Mouse (Mus musculus) kidney, embryonic 15.5 days (tissue): ENCODE measurements around the gene Nos3. TPM values are rescaled to one million over a fixed set of nuclear protein-coding genes. Genes with fewer than 3 reads are reported as not detected.

Source experiments
- ATAC-seq: fragments of 200-750 bp; cut with Nextera tagmentation; replicated peaks from 2 replicates; pipeline ENCODE4 v1.8.0; 2017; ENCODE audit warnings: moderate TSS enrichment; ENCODE audit not compliant: low FRiP score
- H3K27ac ChIP-seq: fragments of 300-500 bp; sonication (generic); 2 replicates; pipeline ENCODE4 v1.5.1; 2015; ENCODE audit warnings: mild to moderate bottlenecking, inconsistent platforms
- H3K27me3 ChIP-seq: fragments of 300-500 bp; sonication (generic); 2 replicates; pipeline ENCODE4 v1.6.1; 2015; ENCODE audit warnings: inconsistent platforms
- H3K36me3 ChIP-seq: fragments of 300-500 bp; sonication (generic); 2 replicates; pipeline ENCODE4 v1.6.1; 2015; ENCODE audit warnings: inconsistent platforms
- H3K4me1 ChIP-seq: fragments of 300-500 bp; sonication (generic); 2 replicates; pipeline ENCODE4 v1.6.1; 2015; ENCODE audit warnings: inconsistent platforms
- H3K4me2 ChIP-seq: fragments of 300-500 bp; sonication (generic); 2 replicates; pipeline ENCODE4 v1.6.1; 2015; ENCODE audit warnings: moderate library complexity, mild to moderate bottlenecking, inconsistent platforms
- H3K4me3 ChIP-seq: fragments of 300-500 bp; sonication (generic); replicated peaks from 2 replicates; pipeline ENCODE4 v1.5.1; 2015; ENCODE audit warnings: mild to moderate bottlenecking, inconsistent platforms
- H3K9ac ChIP-seq: fragments of 300-500 bp; sonication (generic); 2 replicates; pipeline ENCODE4 v1.6.1; 2015; ENCODE audit warnings: mild to moderate bottlenecking, inconsistent platforms
- H3K9me3 ChIP-seq: fragments of 300-500 bp; sonication (generic); replicated peaks from 2 replicates; pipeline ENCODE4 v1.6.1; 2016; ENCODE audit warnings: inconsistent platforms
- WGBS: fragments of 180-500 bp; shearing (Covaris S2); methylation state at CpG from one replicate; pipeline ENCODE4 v1.1.7; 2015; ENCODE audit warnings: mixed read lengths; 5-methylcytosine and 5-hydroxymethylcytosine counted together
- polyA plus RNA-seq: library from polyadenylated mRNA; unstranded; fragments of >200 nt; fragmentation: Nextera tagmentation; extraction: Ambion mirVana; gene quantifications from 2 replicates; pipeline ENCODE4 v1.2.1, GENCODE M21; 2015

Nos3 gene
- polyA plus RNA-seq = 15.4 and 18.4 TPM in 2 replicates

GRCm38 (mm10) chr5:24364508-24364907 lies at the start of gene Nos3:
Gene Nos3, plus strand, starts transcription at chr5:24364810.
- Histone ChIP-seq H3K9me3 (no peaks in the 10 kb centered on the region), H3K27me3 (no peaks in the 10 kb centered on the region), H3K4me3 (peak within 1 kb of the TSS; percentile 33), H3K4me1 (peaks cover 10% of the 10 kb centered on the region), H3K9ac (no peak within 1 kb of the TSS), H3K4me2 (peak within 1 kb of the TSS; percentile 44), H3K27ac (peak within 1 kb of the TSS; percentile 62), H3K36me3 (no peaks in the 10 kb centered on the region)
- ATAC-seq = no peak
- WGBS = 59% methylated on average over 12 of the region's 12 CpGs

GRCm38 (mm10) chr5:24319776-24320466 lies 44.7 kb upstream of the Nos3 start:
- H3K9ac ChIP-seq = no peak overlapping the region
- peaks cover 33% of the 10 kb centered on the region for H3K4me1 ChIP-seq
- peak; percentile 40; the same call in 1 of the 2 replicates for ATAC-seq
- H3K9me3 ChIP-seq = no peaks in the 10 kb centered on the region
- H3K4me2 ChIP-seq = peak overlapping the region; percentile 38
- WGBS = 17% methylated on average over 13 of the region's 13 CpGs
- H3K27me3 ChIP-seq = no peaks in the 10 kb centered on the region
- no peak overlapping the region for H3K27ac ChIP-seq
- no peak overlapping the region for H3K4me3 ChIP-seq
- H3K36me3 ChIP-seq = peaks cover 14% of the 10 kb centered on the region

- 46% methylated on average over 6 of the region's 6 CpGs for WGBS
- H3K9ac ChIP-seq = no peak overlapping the region
- H3K27ac ChIP-seq = no peak overlapping the region
Observed at GRCm38 (mm10) chr5:24320467-24320813, 44.2 kb upstream of the Nos3 start.

GRCm38 (mm10) chr5:24320894-24321293 lies 43.7 kb upstream of the Nos3 start:
- H3K36me3 ChIP-seq = peaks cover 24% of the 10 kb centered on the region
- peaks cover 38% of the 10 kb centered on the region for H3K4me1 ChIP-seq
- WGBS = 60% methylated on average over 5 of the region's 5 CpGs
- no peaks in the 10 kb centered on the region for H3K27me3 ChIP-seq
- no peak overlapping the region for H3K9ac ChIP-seq
- no peak overlapping the region for H3K27ac ChIP-seq
- ATAC-seq = no peak
- H3K4me3 ChIP-seq = no peak overlapping the region
- no peaks in the 10 kb centered on the region for H3K9me3 ChIP-seq
- no peak overlapping the region for H3K4me2 ChIP-seq

More at GRCm38 (mm10) chr5:24320467-24320813, 44.2 kb upstream of the Nos3 start:
- Histone ChIP-seq H3K27me3 (no peaks in the 10 kb centered on the region), H3K4me1 (peaks cover 36% of the 10 kb centered on the region), H3K9me3 (no peaks in the 10 kb centered on the region), H3K36me3 (peaks cover 20% of the 10 kb centered on the region), H3K4me2 (peak overlapping the region; percentile 38), H3K4me3 (no peak overlapping the region)
- ATAC-seq = peak; percentile 6; the same call in 1 of the 2 replicates

GRCm38 (mm10) chr5:24321711-24322682 lies 42.6 kb upstream of the Nos3 start:
- Histone ChIP-seq H3K9ac (no peak overlapping the region), H3K4me2 (0 out of 2 replicates have a peak overlapping the region, but pooled peaks have one; percentile 6), H3K27me3 (no peaks in the 10 kb centered on the region), H3K9me3 (no peaks in the 10 kb centered on the region), H3K27ac (no peak overlapping the region), H3K4me1 (peaks cover 38% of the 10 kb centered on the region), H3K36me3 (peaks cover 30% of the 10 kb centered on the region), H3K4me3 (no peak overlapping the region)
- ATAC-seq = peak; percentile 40; the same call in 1 of the 2 replicates
- WGBS = 20% methylated on average over 22 of the region's 22 CpGs

GRCm38 (mm10) chr5:24325251-24325650 lies 39.4 kb upstream of the Nos3 start:
- ATAC-seq = no peak
- 52% methylated on average over 14 of the region's 14 CpGs for WGBS

GRCm38 (mm10) chr5:24326166-24326841 lies 38.3 kb upstream of the Nos3 start:
- H3K27ac ChIP-seq = no peak overlapping the region
- H3K4me3 ChIP-seq = no peak overlapping the region
- H3K27me3 ChIP-seq = no peaks in the 10 kb centered on the region
- no peak overlapping the region for H3K9ac ChIP-seq
- H3K4me1 ChIP-seq = peaks cover 51% of the 10 kb centered on the region
- H3K4me2 ChIP-seq = no peak overlapping the region
- peaks cover 30% of the 10 kb centered on the region for H3K36me3 ChIP-seq
- no peaks in the 10 kb centered on the region for H3K9me3 ChIP-seq
- ATAC-seq = no peak
- WGBS = 90% methylated on average over 15 of the region's 15 CpGs

More at GRCm38 (mm10) chr5:24325251-24325650, 39.4 kb upstream of the Nos3 start:
- no peak overlapping the region for H3K27ac ChIP-seq
- no peak overlapping the region for H3K4me2 ChIP-seq
- no peak overlapping the region for H3K4me3 ChIP-seq
- H3K4me1 ChIP-seq = peaks cover 59% of the 10 kb centered on the region
- H3K9ac ChIP-seq = no peak overlapping the region
- H3K27me3 ChIP-seq = no peaks in the 10 kb centered on the region
- no peaks in the 10 kb centered on the region for H3K9me3 ChIP-seq
- peaks cover 30% of the 10 kb centered on the region for H3K36me3 ChIP-seq

DNA sequence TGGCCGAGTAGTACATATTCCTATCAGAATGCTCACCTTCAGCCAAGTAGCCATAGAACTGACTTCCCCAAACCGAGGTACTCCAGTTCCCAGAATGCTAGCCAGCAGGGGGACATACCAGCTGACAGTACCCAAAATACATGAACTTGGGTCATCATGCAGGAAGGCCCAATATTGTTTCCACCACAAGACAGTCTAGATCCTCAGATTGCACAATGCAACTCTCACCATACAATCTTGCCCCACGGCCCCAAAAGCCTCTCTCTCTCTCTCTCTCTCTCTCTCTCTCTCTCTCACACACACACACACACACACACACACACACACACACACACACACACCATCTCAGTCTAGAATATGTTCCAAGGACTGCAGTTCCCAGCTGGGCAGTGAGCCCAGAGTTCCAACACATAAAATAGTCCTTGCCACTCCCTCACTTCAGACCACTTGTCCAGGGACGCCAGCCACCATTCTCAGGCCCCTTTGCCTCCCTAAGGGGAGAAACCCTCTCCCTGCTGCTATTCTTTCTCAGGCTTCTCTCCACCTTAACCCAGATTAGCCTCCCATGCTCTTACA lies 37.7 kb upstream of the Nos3 start:
- H3K9me3 ChIP-seq = no peaks in the 10 kb centered on the region
- H3K4me2 ChIP-seq = no peak overlapping the region
- no peaks in the 10 kb centered on the region for H3K27me3 ChIP-seq
- no peak for ATAC-seq
- H3K36me3 ChIP-seq = peaks cover 35% of the 10 kb centered on the region
- H3K4me1 ChIP-seq = peaks cover 45% of the 10 kb centered on the region
- H3K9ac ChIP-seq = no peak overlapping the region
- H3K4me3 ChIP-seq = no peak overlapping the region
- 80% methylated on average over 4 of the region's 4 CpGs for WGBS
- H3K27ac ChIP-seq = no peak overlapping the region

DNA sequence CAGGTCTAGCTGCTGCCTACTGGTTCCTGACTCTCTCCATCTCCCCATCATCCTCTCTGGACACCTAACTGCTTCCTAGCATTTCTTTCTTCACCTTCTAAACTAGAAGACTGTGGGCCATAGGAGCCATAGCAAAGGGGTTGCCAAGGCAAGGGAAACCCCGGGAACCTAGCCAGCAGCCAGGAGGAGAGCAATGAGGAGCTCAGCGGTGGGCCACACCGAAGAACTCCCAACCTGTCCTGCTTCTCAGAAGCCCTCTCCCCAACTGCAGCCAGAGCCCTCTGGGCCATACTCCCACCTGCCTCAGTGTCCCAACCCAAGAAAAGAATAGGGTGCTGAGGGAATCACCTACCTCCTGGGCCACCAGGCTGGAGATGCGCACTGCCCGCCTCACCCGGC lies 35.8 kb upstream of the Nos3 start:
- peak overlapping the region; percentile 77 for H3K27ac ChIP-seq
- peaks cover 34% of the 10 kb centered on the region for H3K36me3 ChIP-seq
- H3K27me3 ChIP-seq = no peaks in the 10 kb centered on the region
- H3K9ac ChIP-seq = peak overlapping the region; percentile 56
- H3K4me3 ChIP-seq = peak overlapping the region; percentile 41
- ATAC-seq = no peak
- 64% methylated on average over 6 of the region's 6 CpGs for WGBS
- H3K4me2 ChIP-seq = peak overlapping the region; percentile 81
- H3K4me1 ChIP-seq = peaks cover 35% of the 10 kb centered on the region
- no peaks in the 10 kb centered on the region for H3K9me3 ChIP-seq

DNA sequence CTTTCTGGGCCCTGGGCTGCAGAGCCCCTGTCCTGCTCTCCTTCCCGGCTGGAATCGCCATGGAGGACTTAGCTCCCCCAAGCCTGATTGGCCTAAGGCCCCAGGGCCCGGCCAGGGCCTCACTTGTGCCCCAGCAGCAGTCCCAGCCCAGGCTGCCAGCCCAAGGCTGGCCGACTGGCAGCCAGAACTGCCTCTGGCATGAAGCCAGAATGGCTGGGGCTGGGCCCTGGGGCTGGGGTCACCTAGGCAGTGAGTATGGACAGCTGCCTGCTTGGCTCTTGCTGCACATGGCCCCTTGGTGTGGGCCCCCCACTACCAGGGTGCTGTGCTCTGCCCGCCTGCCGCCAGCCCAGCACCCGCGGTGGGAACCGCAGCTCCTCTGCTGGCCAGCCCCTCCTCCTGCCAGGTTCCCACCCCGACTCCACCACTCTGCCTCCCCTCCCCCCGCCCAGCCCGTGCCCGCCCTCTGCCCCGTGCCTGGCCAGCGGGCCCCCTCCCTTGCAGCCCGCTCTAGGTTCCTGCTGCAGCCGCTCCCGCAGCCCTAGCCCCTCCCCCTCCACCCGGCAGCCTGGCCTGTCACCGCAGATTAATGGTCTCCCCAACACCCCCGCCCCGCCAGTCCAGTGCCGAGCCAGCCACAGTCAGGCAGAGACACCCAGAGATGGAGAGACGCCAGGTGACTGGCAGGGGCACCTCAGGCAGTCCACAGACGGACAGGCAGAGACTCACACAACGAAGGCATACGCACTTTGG lies 35.2 kb upstream of the Nos3 start:
- Histone ChIP-seq H3K9me3 (no peaks in the 10 kb centered on the region), H3K27ac (peak overlapping the region; percentile 77), H3K4me1 (peaks cover 36% of the 10 kb centered on the region), H3K4me2 (peak overlapping the region; percentile 81), H3K9ac (peak overlapping the region; percentile 56), H3K4me3 (peak overlapping the region; percentile 41), H3K36me3 (peaks cover 28% of the 10 kb centered on the region), H3K27me3 (no peaks in the 10 kb centered on the region)
- peak; percentile 87 for ATAC-seq
- WGBS = 5% methylated on average over 24 of the region's 27 CpGs

DNA sequence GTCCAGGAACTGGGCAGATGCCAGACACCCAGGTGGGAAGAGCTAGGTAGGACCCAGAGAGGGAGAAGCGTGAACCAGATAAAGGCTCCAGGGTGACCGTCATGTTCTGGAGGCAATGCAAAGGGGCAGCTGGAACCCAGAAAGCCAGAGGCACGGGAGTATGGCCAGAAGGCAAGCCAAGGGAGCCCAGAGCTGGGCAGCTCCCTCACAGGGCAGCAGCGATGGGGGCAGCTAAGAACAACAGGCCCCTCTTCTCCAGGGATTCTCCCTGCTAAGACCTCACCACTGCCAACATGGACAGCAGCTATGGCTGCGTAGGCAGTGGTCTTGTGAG lies 34.7 kb upstream of the Nos3 start:
- peaks cover 41% of the 10 kb centered on the region for H3K4me1 ChIP-seq
- peak; percentile 22 for ATAC-seq
- H3K4me2 ChIP-seq = peak overlapping the region; percentile 81
- no peaks in the 10 kb centered on the region for H3K27me3 ChIP-seq
- H3K9me3 ChIP-seq = no peaks in the 10 kb centered on the region
- H3K27ac ChIP-seq = peak overlapping the region; percentile 77
- 31% methylated on average over 5 of the region's 5 CpGs for WGBS
- H3K36me3 ChIP-seq = peaks cover 22% of the 10 kb centered on the region
- H3K4me3 ChIP-seq = no peak overlapping the region; the same call in 1 of the 2 replicates
- no peak overlapping the region for H3K9ac ChIP-seq
